Mouse (Mus musculus) midbrain, postnatal 0 days (tissue): Measurements from ENCODE around the gene Myoc. TPM values are rescaled to one million over a fixed set of nuclear protein-coding genes. Genes with fewer than 3 reads are reported as not detected.

Experiments used
- ATAC-seq: fragments of 200-750 bp; cut with Nextera tagmentation; 2 replicates; pipeline ENCODE4 v1.8.0; 2017; ENCODE audit warnings: moderate number of reproducible peaks, mild to moderate bottlenecking, moderate TSS enrichment, moderate library complexity; ENCODE audit not compliant: low FRiP score
- DNase-seq: peaks from one replicate; pipeline ENCODE4 v3.0.0-alpha.2; 2015; ENCODE audit warnings: low spot score
- H3K27ac ChIP-seq: fragments of 300-500 bp; sonication (generic); 2 replicates; pipeline ENCODE4 v1.5.1; 2014; ENCODE audit warnings: low read depth, mild to moderate bottlenecking, low read length, mixed read lengths
- H3K27me3 ChIP-seq: fragments of 300-500 bp; sonication (generic); 2 replicates; pipeline ENCODE4 v1.6.1; 2014; ENCODE audit warnings: low read length, control low read depth, mixed read lengths; ENCODE audit not compliant: insufficient read depth
- H3K36me3 ChIP-seq: fragments of 300-500 bp; sonication (generic); 2 replicates; pipeline ENCODE4 v1.6.1; 2014; ENCODE audit warnings: low read length, control low read depth, mixed read lengths; ENCODE audit not compliant: insufficient read depth
- H3K4me1 ChIP-seq: fragments of 300-500 bp; sonication (generic); 2 replicates; pipeline ENCODE4 v1.6.1; 2014; ENCODE audit warnings: mild to moderate bottlenecking, control low read depth, antibody characterized with exemption, low read length, mixed read lengths; ENCODE audit not compliant: insufficient read depth
- H3K4me2 ChIP-seq: fragments of 300-500 bp; sonication (generic); 2 replicates; pipeline ENCODE4 v1.6.1; 2014; ENCODE audit warnings: low read depth, mild to moderate bottlenecking, low read length, mixed read lengths; ENCODE audit not compliant: poor library complexity, severe bottlenecking
- H3K4me3 ChIP-seq: fragments of 300-500 bp; sonication (generic); 2 replicates; pipeline ENCODE4 v1.5.1; 2014; ENCODE audit warnings: low read depth, mild to moderate bottlenecking, low read length, moderate library complexity
- H3K9ac ChIP-seq: fragments of 300-500 bp; sonication (generic); replicated peaks from 2 replicates; pipeline ENCODE4 v1.6.1; 2014; ENCODE audit warnings: mild to moderate bottlenecking, low read length, moderate library complexity, mixed read lengths; ENCODE audit not compliant: poor library complexity, severe bottlenecking
- H3K9me3 ChIP-seq: fragments of 300-500 bp; sonication (generic); 2 replicates; pipeline ENCODE4 v1.6.1; 2016; ENCODE audit warnings: low read length, control low read depth
- CTCF ChIP-seq: IDR thresholded peaks from 2 replicates; pipeline ENCODE4 v1.5.1; 2016; ENCODE audit warnings: antibody characterized with exemption, mild to moderate bottlenecking
- WGBS: fragments of 180-500 bp; shearing (Covaris S2); extraction: QIAGEN DNeasy Blood & Tissue Kit; methylation state at CpG from one replicate; pipeline ENCODE4 v1.1.7; 2014; 5-methylcytosine and 5-hydroxymethylcytosine counted together
- polyA plus RNA-seq: library from polyadenylated mRNA; unstranded; fragments of >200 nt; fragmentation: Nextera tagmentation; extraction: Ambion mirVana; gene quantifications from 2 replicates; pipeline ENCODE4 v1.2.1, GENCODE M21; 2015
- total RNA-seq: library from RNA; depleted of rRNA; stranded (reverse); fragments of >200 nt; gene quantifications from 2 replicates; pipeline ENCODE4 v1.2.3, GENCODE M21; 2014

Gene Myoc
- total and polyA plus RNA-seq, 2 experiments from 2014 or later, result 0.21 to 0.27 TPM

DNA sequence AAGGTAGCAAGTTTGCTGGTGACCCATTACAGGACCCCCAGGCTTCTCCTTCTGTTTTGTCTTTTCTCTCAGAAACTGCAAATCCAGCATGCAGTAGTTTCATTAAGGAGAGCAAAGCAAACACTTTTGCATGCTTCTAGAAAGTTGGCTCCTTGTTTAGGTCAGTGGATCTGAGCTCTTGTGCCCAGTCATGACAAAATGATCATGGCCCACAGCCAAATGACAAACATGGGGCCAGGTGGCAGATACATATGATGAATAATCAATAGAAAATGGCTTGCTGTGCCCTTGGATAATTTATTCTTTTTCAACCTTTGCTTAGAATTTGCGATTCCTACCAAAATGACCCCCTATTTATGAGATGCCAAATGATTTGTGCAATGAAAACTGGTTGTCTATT, 906 bp downstream of the Myoc start:
- no peak overlapping the region for H3K4me2 ChIP-seq
- H3K27me3 ChIP-seq, result no peaks in the 10 kb centered on the region
- H3K9ac ChIP-seq, result no peak overlapping the region
- H3K4me1 ChIP-seq, result no peaks in the 10 kb centered on the region
- TF ChIP-seq CTCF, result no peak
- no peaks in the 10 kb centered on the region for H3K9me3 ChIP-seq
- no peak overlapping the region for H3K27ac ChIP-seq
- 87% methylated on average over 1 of the region's 1 CpGs for WGBS
- H3K4me3 ChIP-seq, result no peak overlapping the region
- DNase-seq (peak; percentile 26), ATAC-seq (no peak)
- no peaks in the 10 kb centered on the region for H3K36me3 ChIP-seq

DNA sequence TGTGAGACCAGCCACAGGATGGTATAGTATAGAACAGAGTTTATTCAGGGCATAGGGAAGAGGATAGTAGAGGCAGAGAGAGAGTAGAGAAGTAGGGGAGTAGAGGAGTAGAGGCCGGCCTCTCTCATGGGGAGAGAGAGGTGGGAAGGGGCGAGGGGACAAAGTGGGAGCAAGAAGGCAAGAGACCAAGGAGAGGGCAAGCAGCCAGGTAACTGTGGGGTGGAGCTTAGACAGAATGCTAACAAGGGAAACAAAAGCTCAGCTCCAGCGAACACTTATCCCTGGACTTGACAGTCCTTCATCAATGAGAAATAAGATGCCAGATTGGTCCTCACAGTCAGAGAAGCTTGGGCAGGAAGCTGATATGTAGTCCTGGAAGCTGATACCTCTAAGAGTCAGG, 3.6 kb downstream of the Myoc start:
- Histone ChIP-seq H3K9ac (no peak overlapping the region), H3K4me2 (no peak overlapping the region), H3K4me3 (no peak overlapping the region), H3K27me3 (no peaks in the 10 kb centered on the region), H3K4me1 (no peaks in the 10 kb centered on the region), H3K9me3 (no peaks in the 10 kb centered on the region), H3K36me3 (no peaks in the 10 kb centered on the region), H3K27ac (no peak overlapping the region)
- peak; percentile 9 for DNase-seq
- no peak for ATAC-seq
- TF ChIP-seq CTCF, result no peak
- 73% methylated on average over 3 of the region's 3 CpGs for WGBS

DNA sequence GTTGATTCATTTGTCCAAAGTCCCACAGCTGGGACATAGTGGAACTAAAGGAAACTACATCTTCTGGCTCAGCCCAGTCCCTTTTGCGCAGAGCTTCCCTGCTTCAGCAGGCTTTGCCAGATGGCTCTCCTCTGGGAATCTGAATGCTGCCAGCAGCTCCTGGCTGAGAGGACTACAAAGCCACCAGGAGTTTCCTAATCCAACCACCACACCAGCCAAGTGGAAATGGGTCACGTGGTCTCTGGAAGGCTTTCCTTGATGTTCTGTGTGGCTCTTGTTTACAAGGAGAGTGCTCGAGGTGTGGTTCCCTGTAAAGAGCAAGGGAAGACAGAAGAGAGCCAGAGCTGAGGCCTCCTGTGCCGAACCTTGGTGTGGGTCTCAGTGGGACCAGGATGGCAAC, 4.8 kb downstream of the Myoc start:
- Histone ChIP-seq H3K27me3 (no peaks in the 10 kb centered on the region), H3K36me3 (no peaks in the 10 kb centered on the region), H3K4me3 (no peak overlapping the region), H3K27ac (no peak overlapping the region), H3K4me1 (no peaks in the 10 kb centered on the region), H3K4me2 (no peak overlapping the region), H3K9ac (no peak overlapping the region), H3K9me3 (no peaks in the 10 kb centered on the region)
- ATAC-seq, result no peak
- 34% methylated on average over 4 of the region's 4 CpGs for WGBS
- TF ChIP-seq CTCF, result no peak
- DNase-seq, result peak; percentile 79

DNA sequence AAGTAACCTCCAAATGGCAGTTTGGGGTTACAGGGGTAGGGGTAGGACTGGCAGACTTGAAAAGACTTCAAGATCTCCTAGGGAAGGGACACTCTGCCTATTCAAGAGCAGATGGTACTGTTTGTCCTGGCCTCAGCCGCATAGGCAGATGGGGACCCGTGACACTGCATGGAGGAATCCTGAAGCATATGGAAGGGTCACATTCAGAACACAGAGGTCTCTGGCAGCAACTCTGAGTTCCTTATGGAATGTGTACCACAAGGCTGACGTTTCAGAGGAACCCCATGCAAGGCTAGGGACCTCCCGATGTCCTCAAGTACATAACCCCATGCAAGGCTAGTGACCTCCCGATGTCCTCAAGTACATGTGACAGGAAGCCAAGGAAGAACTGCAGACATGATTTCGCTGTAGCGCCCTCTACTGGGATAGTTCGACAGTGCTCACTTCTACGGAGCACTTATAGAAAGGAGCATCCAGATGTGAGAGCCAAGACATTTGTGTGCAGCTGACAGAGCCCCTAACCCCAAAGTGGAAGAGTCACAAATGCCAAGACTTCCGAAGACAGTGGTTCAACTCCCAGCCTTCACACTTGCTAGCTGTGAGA, 7.2 kb downstream of the Myoc start:
- H3K27ac ChIP-seq, result no peak overlapping the region
- ATAC-seq, result no peak
- WGBS, result 82% methylated on average over 10 of the region's 10 CpGs

DNA sequence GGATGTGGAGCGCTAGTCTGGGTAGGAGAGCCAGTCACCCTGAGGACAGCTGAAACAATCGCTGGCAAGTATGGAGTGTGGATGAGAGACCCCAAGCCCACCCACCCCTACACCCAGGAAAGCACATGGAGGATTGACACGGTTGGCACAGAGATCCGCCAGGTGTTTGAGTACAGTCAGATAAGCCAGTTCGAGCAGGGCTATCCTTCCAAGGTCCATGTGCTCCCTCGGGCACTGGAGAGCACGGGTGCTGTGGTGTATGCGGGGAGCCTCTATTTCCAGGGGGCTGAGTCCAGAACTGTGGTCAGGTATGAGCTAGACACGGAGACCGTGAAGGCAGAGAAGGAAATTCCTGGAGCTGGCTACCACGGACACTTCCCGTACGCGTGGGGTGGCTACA, 9.5 kb downstream of the Myoc start:
- Histone ChIP-seq H3K27me3 (no peaks in the 10 kb centered on the region), H3K4me3 (no peak overlapping the region), H3K4me1 (no peaks in the 10 kb centered on the region), H3K9ac (no peak overlapping the region), H3K36me3 (no peaks in the 10 kb centered on the region), H3K27ac (no peak overlapping the region), H3K4me2 (no peak overlapping the region), H3K9me3 (no peaks in the 10 kb centered on the region)
- TF ChIP-seq CTCF, result no peak
- no peak for DNase-seq
- ATAC-seq, result no peak
- 94% methylated on average over 14 of the region's 14 CpGs for WGBS

More for the DNA sequence above, 7.2 kb downstream of the Myoc start:
- no peak for DNase-seq
- H3K9ac ChIP-seq, result no peak overlapping the region
- H3K27me3 ChIP-seq, result no peaks in the 10 kb centered on the region
- H3K9me3 ChIP-seq, result no peaks in the 10 kb centered on the region
- H3K4me2 ChIP-seq, result no peak overlapping the region
- peak; percentile 25 for TF ChIP-seq CTCF
- no peaks in the 10 kb centered on the region for H3K36me3 ChIP-seq
- no peak overlapping the region for H3K4me3 ChIP-seq
- H3K4me1 ChIP-seq, result no peaks in the 10 kb centered on the region

DNA sequence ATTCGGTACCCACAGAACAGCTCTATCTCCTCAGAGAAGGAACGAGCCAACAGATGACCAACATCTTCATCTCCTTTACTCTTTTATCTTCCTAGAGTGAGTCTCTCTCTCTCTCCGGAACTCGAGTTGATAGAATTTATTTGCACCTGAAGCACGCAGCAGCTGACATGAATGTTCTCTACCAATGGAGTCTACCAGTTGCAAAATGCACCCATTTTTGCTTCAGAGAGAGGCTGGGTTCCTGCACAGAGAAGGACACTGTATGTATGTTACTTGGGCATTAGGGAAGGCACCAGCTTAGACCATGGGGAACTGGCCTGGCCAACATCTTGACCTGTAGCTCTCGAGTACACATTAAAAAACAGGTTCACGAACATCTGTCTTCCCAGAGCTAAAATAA, 19.2 kb downstream of the Myoc start, which contains the start of gene Myocos:
TSS of gene Myocos (minus strand) at position 101 of the 400 bp plus-strand sequence.
- no peak within 1 kb of the TSS for H3K27ac ChIP-seq
- no peaks in the 10 kb centered on the region for H3K4me1 ChIP-seq
- H3K27me3 ChIP-seq, result no peaks in the 10 kb centered on the region
- no peak for DNase-seq
- H3K9me3 ChIP-seq, result no peaks in the 10 kb centered on the region
- H3K9ac ChIP-seq, result no peak within 1 kb of the TSS
- no peak for TF ChIP-seq CTCF
- no peaks in the 10 kb centered on the region for H3K36me3 ChIP-seq
- H3K4me3 ChIP-seq, result no peak within 1 kb of the TSS
- 93% methylated on average over 7 of the region's 7 CpGs for WGBS
- no peak within 1 kb of the TSS for H3K4me2 ChIP-seq
- no peak for ATAC-seq
